In the genomic region with DNA sequence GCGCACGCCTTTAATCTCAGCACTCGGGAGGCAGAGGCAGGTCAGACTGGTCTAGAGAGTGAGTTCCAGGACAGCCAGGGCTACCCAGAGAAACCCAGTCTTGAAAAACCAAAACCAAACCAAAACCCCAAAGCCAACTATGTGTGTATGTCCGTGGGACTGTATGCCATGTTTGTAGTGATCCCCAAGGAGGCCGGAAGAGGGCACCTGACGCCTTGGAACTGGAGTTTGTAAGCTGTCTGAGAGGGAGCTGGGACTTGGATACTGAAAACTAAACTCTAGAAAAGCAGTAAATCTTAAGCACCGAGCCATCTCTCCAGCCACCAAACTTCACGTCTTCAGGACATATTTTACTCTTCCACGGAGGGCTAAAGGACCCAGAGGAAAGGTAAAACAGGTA, we compare ENCODE assay signal across 35 mouse cellular contexts.
"Had no signal": no experiment of that assay in that cellular context is flagged by ENCODE, and none has a peak within 500 bp of the region (broad histone marks: within the 10 kb centered on the region; RNA-seq: fewer than 3 reads in every experiment).

No protein-coding gene starts in this region.

- H3K27me3 ChIP-seq: heart, embryonic 12.5 days; heart, embryonic 13.5 days; heart, embryonic 15.5 days; intestine, embryonic 15.5 days; kidney, embryonic 15.5 days had no signal

- ATAC-seq: hindbrain, embryonic 16.5 days; hindbrain, postnatal 0 days; inflammation-experienced regulatory T-cells, adult 6 months; intestine, embryonic 15.5 days; intestine, embryonic 16.5 days; intestine, postnatal 0 days had no signal

- H3K9ac ChIP-seq: heart, embryonic 12.5 days; heart, embryonic 13.5 days; heart, embryonic 15.5 days; hindbrain, embryonic 12.5 days; hindbrain, embryonic 13.5 days; hindbrain, embryonic 14.5 days; hindbrain, embryonic 15.5 days; intestine, embryonic 15.5 days; kidney, embryonic 15.5 days had no signal

- H3K9me3 ChIP-seq: heart, embryonic 15.5 days; hindbrain, embryonic 12.5 days; intestine, embryonic 15.5 days; kidney, embryonic 15.5 days had no signal

- H3K27ac ChIP-seq: heart, embryonic 13.5 days; heart, embryonic 15.5 days; hindbrain, embryonic 10.5 days; hindbrain, embryonic 12.5 days; hindbrain, embryonic 13.5 days; hindbrain, embryonic 14.5 days; hindbrain, embryonic 15.5 days; hindbrain, postnatal 0 days; intestine, embryonic 15.5 days; kidney, embryonic 15.5 days; kidney, postnatal 0 days; layer of hippocampus, adult 2 months; left cerebral cortex, adult 2 months had no signal

- DNase-seq: heart, postnatal 10 days; heart, postnatal 14 days; heart, postnatal 36 days; heart, postnatal 4 days; kidney, adult 11 months; kidney, adult 18-20 months; kidney, adult 2 months; kidney, adult 8-10 months; kidney, adult 9 months; kidney, postnatal 10 days; kidney, postnatal 14 days; kidney, postnatal 25 days; kidney, postnatal 36 days; kidney, postnatal 4 days; layer of hippocampus, adult 9-11 months; layer of hippocampus, postnatal 36 days had no signal

- H3K36me3 ChIP-seq: heart, embryonic 12.5 days; heart, embryonic 13.5 days; heart, embryonic 15.5 days; hindbrain, embryonic 10.5 days; hindbrain, embryonic 12.5 days; hindbrain, embryonic 13.5 days; hindbrain, embryonic 15.5 days; intestine, embryonic 15.5 days; kidney, embryonic 15.5 days had no signal

- H3K4me3 ChIP-seq: heart, embryonic 12.5 days; heart, embryonic 13.5 days; heart, embryonic 15.5 days; hindbrain, embryonic 10.5 days; hindbrain, embryonic 12.5 days; hindbrain, embryonic 13.5 days; hindbrain, embryonic 15.5 days; intestine, embryonic 15.5 days; kidney, embryonic 15.5 days; layer of hippocampus, adult 2 months; left cerebral cortex, adult 2 months had no signal

- H3K4me2 ChIP-seq: heart, embryonic 11.5 days; heart, embryonic 12.5 days; heart, embryonic 13.5 days; heart, embryonic 15.5 days; hindbrain, embryonic 12.5 days; hindbrain, embryonic 13.5 days; hindbrain, embryonic 14.5 days; hindbrain, embryonic 15.5 days; intestine, embryonic 15.5 days; kidney, embryonic 15.5 days had no signal

- H3K4me1 ChIP-seq: heart, embryonic 12.5 days; heart, embryonic 15.5 days; intestine, embryonic 15.5 days; kidney, embryonic 15.5 days had no signal
